Comparison of ENCODE assay signal across 9 mouse cellular contexts in genomic region chr2:79646237-79646688, GRCm38 (mm10). TPM values are rescaled to one million over a fixed set of nuclear protein-coding genes. Genes with fewer than 3 reads are reported as not detected.
DNase-seq lines count a peak whose midpoint lies in the region; ATAC-seq and TF ChIP-seq lines count a peak whose summit lies in the region.
"Had no signal": no experiment of that assay in that cellular context is flagged by ENCODE, and none has a peak within 500 bp of the region (broad histone marks: within the 10 kb centered on the region; RNA-seq: fewer than 3 reads in every experiment).

No protein-coding gene starts in this region.

- TF ChIP-seq EP300 in heart, postnatal 0 days (IDR thresholded peaks at IDR 0.05; ENCODE audit: low read depth): no peak

- no peak overlapping the region for H3K27ac ChIP-seq in heart, embryonic 11.5 days (ENCODE audit: low read depth, low read length)
- H3K27ac ChIP-seq in heart, postnatal 0 days (ENCODE audit: low read depth): no peak overlapping the region
- no peak overlapping the region for H3K27ac ChIP-seq in stomach, embryonic 15.5 days
- H3K27ac ChIP-seq: embryonic facial prominence, embryonic 13.5 days had no signal

- H3K36me3 ChIP-seq in heart, embryonic 11.5 days (ENCODE audit: control insufficient read depth, insufficient read depth, low read length): peaks cover 6% of the 10 kb centered on the region
- H3K36me3 ChIP-seq in heart, postnatal 0 days (replicated peaks; ENCODE audit: control insufficient read depth, insufficient read depth, low read length): peaks cover 45% of the 10 kb centered on the region
- H3K36me3 ChIP-seq in stomach, embryonic 15.5 days: peaks cover 25% of the 10 kb centered on the region

- no peak overlapping the region for H3K4me2 ChIP-seq in heart, embryonic 11.5 days
- H3K4me2 ChIP-seq in heart, postnatal 0 days (ENCODE audit: low read depth, low read length): no peak overlapping the region
- H3K4me2 ChIP-seq in stomach, embryonic 15.5 days: no peak overlapping the region
- H3K4me2 ChIP-seq: embryonic facial prominence, embryonic 13.5 days had no signal

- no peak overlapping the region for H3K9ac ChIP-seq in heart, embryonic 11.5 days (ENCODE audit: low read depth, low read length)
- H3K9ac ChIP-seq in heart, postnatal 0 days (replicated peaks; ENCODE audit: low read depth, low read length): no peak overlapping the region
- no peak overlapping the region for H3K9ac ChIP-seq in stomach, embryonic 15.5 days

- TF ChIP-seq CTCF in heart, postnatal 0 days (IDR thresholded peaks at IDR 0.05; ENCODE audit: low read depth): peak; percentile 59

- no peaks in the 10 kb centered on the region for H3K9me3 ChIP-seq in heart, embryonic 11.5 days (replicated peaks; ENCODE audit: control insufficient read depth, low read length)
- H3K9me3 ChIP-seq in heart, postnatal 0 days (replicated peaks; ENCODE audit: control insufficient read depth, low read length): no peaks in the 10 kb centered on the region
- no peaks in the 10 kb centered on the region for H3K9me3 ChIP-seq in stomach, embryonic 15.5 days
- H3K9me3 ChIP-seq: embryonic facial prominence, embryonic 13.5 days had no signal

- DNase-seq in heart, adult 9 months (ENCODE audit: low spot score in 2 of 2): peak; percentile 32 to 65
- DNase-seq in ES-CJ7 (ENCODE audit: low read depth, low spot score): peak; percentile 41
- DNase-seq in cerebellum, adult 11-12 months: peak; percentile 30
- peak; percentile 50 for DNase-seq in heart, postnatal 0 days (ENCODE audit: low spot score)
- DNase-seq in layer of hippocampus, adult 9-11 months: peak; percentile 42
- DNase-seq in lung, postnatal 36 days: peak; percentile 88

- H3K4me3 ChIP-seq in heart, embryonic 11.5 days (ENCODE audit: low read depth, low read length): no peak overlapping the region
- H3K4me3 ChIP-seq in heart, postnatal 0 days (ENCODE audit: low read depth, low read length): no peak overlapping the region
- H3K4me3 ChIP-seq in stomach, embryonic 15.5 days (replicated peaks): no peak overlapping the region
- H3K4me3 ChIP-seq: embryonic facial prominence, embryonic 13.5 days had no signal

- WGBS in heart, embryonic 11.5 days (ENCODE audit: insufficient replicate concordance): 39% methylated on average over 4 of the region's 4 CpGs
- WGBS in heart, postnatal 0 days: 40% methylated on average over 4 of the region's 4 CpGs
- 39% methylated on average over 4 of the region's 4 CpGs for WGBS in stomach, embryonic 15.5 days

- H3K27me3 ChIP-seq in heart, embryonic 11.5 days (ENCODE audit: control insufficient read depth, insufficient read depth, low read length): no peaks in the 10 kb centered on the region
- H3K27me3 ChIP-seq in heart, postnatal 0 days (ENCODE audit: control insufficient read depth, insufficient read depth, low read length): no peaks in the 10 kb centered on the region
- H3K27me3 ChIP-seq in stomach, embryonic 15.5 days (replicated peaks): no peaks in the 10 kb centered on the region
- H3K27me3 ChIP-seq: embryonic facial prominence, embryonic 13.5 days had no signal

- H3K4me1 ChIP-seq in heart, embryonic 11.5 days (ENCODE audit: control insufficient read depth, insufficient read depth, low read length): peaks cover 11% of the 10 kb centered on the region
- H3K4me1 ChIP-seq in heart, postnatal 0 days (ENCODE audit: control insufficient read depth, insufficient read depth): peaks cover 5% of the 10 kb centered on the region; the same call in 1 of the 2 replicates
- peaks cover 12% of the 10 kb centered on the region; the same call in 1 of the 2 replicates for H3K4me1 ChIP-seq in stomach, embryonic 15.5 days

- ATAC-seq in heart, embryonic 11.5 days (replicated peaks; ENCODE audit: insufficient number of reproducible peaks, low FRiP score, low TSS enrichment): no peak
- ATAC-seq in heart, postnatal 0 days (ENCODE audit: insufficient read depth, low read depth): peak; percentile 39; the same call in 1 of the 2 replicates
- peak; percentile 43; the same call in 1 of the 2 replicates for ATAC-seq in stomach, embryonic 15.5 days (ENCODE audit: insufficient read depth, low FRiP score, low read depth)

RNA-seq across cellular contexts. Expression of gene Itprid2, which starts 11.1 kb away (rescaled TPM):
- 10.2 and 10.3 TPM in 2 replicates for polyA plus RNA-seq in heart, embryonic 11.5 days (2014; fragmentation: Nextera tagmentation; extraction: Ambion mirVana)
- total RNA-seq in heart, postnatal 0 days (2014; rRNA removed; ENCODE audit: low replicate concordance): 10.5 and 11.6 TPM in 2 replicates
- 3.4 and 4.0 TPM in 2 replicates for polyA plus RNA-seq in heart, postnatal 0 days (2015; fragmentation: Nextera tagmentation; extraction: Ambion mirVana)
- polyA plus RNA-seq in stomach, embryonic 15.5 days (2015; fragmentation: Nextera tagmentation; extraction: Ambion mirVana): 20.8 and 21.5 TPM in 2 replicates

Comparison
In these comparisons a context has a peak if more than half of its experiments do, and no peak if none do; other contexts are left out.
1. DNase-seq: peak in every context shown above with its lines; median percentile 88 in lung, postnatal 36 days; 50 in heart, postnatal 0 days; 48 in heart, adult 9 months; 42 in layer of hippocampus, adult 9-11 months; 41 in ES-CJ7; 30 in cerebellum, adult 11-12 months.